Mouse (Mus musculus): ENCODE data around the gene Tnrc6c.

DNA sequence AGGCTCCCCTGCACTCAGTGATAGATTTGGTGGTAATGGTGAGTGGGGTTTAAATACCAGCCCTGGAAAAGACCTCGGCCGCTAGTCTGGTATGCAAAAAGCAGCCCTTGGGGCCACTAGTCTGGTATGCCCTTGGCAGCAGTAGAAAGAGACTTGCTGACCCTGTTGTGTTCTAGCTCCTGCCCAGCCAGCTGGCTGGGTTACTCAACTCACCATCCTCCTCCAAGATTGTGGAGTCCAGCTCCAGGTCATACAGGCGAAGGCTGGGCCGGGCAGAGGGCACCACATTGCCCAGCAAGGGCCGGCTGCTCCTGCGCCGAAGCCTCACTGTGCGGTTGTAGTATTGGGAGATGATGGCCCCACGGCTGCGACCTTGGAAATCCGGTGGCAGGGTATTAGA, 123.9 kb downstream of the Tnrc6c start:
- TF ChIP-seq EP300 (IDR thresholded peaks at IDR 0.05; ENCODE audit: insufficient read depth, low read depth, low read length): no peak
- no peak for TF ChIP-seq CTCF (IDR thresholded peaks at IDR 0.05)

All from heart, adult 2 months (tissue).